Mouse (Mus musculus): Measurements from ENCODE around the gene Cyp8b1. TPM values are rescaled to one million over a fixed set of nuclear protein-coding genes. Genes with fewer than 3 reads are reported as not detected.

Gene Cyp8b1
- not detected in 4 replicates for total RNA-seq (2023)

DNA sequence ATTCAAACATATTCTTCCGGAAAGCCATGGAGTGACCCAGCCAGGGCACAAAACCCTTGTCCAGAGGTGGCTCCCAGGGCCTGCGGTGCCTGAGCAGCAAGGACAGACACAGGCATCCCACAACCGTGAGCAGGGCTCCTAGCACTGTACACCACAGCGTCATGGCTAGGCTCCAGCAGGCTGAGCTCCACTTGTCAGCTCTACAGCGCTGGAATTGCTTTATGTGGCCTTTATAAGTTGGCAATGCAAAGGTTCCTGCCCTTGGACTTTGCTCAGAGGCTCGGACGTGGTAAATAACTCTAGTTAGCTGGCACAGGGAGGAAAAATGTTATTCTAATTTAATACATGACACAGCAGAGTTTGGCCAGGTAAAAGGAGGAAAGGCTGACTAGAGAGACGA is at the start of gene Cyp8b1:
TSS of gene Cyp8b1 (minus strand) at position 204 of the 400 bp plus-strand sequence.

DNA sequence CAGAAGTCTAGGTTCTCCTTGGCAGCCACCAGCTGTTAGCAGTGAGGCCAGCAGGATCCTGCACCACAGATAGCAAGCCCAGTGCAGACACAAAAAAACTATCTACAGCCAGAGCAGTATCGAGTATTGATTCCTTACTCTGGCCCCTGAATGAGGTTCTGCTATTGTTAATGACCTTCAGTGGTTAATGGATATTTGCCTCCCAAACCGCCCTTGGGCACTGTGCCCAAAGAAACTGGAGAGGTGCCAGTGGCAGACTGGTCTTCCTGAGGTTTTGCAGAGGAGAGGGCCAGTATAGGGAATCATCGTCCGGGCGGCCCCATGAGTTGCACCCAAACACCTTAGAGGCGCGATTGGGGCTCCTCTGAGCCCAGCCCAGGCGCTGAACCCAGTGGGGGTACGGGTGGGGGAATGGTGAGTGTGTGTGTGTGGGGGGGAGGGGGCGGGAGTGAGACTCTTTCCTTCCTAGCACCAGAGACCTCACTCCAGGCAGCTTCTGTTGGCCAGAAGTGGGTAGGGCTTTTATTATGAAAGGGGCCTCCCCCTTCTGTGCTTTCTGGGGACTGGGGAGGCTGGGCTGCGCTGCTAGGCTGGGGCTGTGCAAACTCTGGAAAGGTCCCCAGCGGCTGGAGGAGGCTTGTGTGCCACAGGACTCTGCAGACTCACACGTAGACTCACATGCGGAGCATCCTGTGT is 34.5 kb upstream of the Cyp8b1 start, which contains the start of gene Fam198a:
TSS of gene Fam198a (plus strand) at position 571 of the 696 bp plus-strand sequence.

DNA sequence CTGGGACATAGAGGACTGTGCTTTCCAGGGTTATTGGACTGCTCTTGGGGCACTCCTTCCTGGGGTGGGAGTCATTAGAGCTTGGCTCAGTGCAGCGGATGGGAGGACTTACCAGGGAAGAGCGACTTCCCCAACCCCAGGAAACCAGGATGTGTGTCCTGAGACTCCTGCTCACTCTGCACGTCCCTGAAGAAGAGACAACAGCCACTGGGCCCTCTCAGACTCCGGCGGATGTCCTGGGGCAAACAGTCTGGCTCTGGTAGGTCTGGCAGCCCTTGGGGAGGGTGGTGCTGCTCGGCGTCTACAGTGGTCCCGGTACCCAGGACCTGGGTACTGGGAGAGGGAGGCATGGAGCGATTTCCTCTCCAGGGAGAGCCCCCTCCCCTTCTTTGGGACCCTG is 17.9 kb downstream of the Cyp8b1 start, which contains the start of gene Ackr2:
TSS of gene Ackr2 (plus strand) at position 111 of the 400 bp plus-strand sequence.

Other genes starting within 250 kb of the Cyp8b1 start
- gene Sec22c, start 210.8 kb downstream of the Cyp8b1 start, total RNA-seq (2023) = 21.2 to 28.7 TPM (median 23.8 TPM) in 4 replicates
- gene Ss18l2, start 206.0 kb downstream of the Cyp8b1 start, total RNA-seq (2023) = 23.8 to 27.7 TPM (median 26.2 TPM) in 4 replicates
- 272 to 303 TPM (median 296 TPM) in 4 replicates for gene Nktr, start 197.1 kb downstream of the Cyp8b1 start, total RNA-seq (2023)
- 0.09 to 0.53 TPM (median 0.34 TPM) in 4 replicates for gene Zfp651, start 157.0 kb downstream of the Cyp8b1 start, total RNA-seq (2023)
- not detected in 4 replicates for gene Klhl40, start 138.7 kb downstream of the Cyp8b1 start, total RNA-seq (2023)
- not detected in 4 replicates for gene Hhatl, start 123.8 kb downstream of the Cyp8b1 start, total RNA-seq (2023)
- not detected in 4 replicates for gene Ccdc13, start 76.8 kb downstream of the Cyp8b1 start, total RNA-seq (2023)
- 26.6 to 31.7 TPM (median 28.8 TPM) in 4 replicates for gene Higd1a, start 57.9 kb downstream of the Cyp8b1 start, total RNA-seq (2023)
- 18.4 to 24.6 TPM (median 21.1 TPM) in 4 replicates for gene Ackr2, start 17.9 kb downstream of the Cyp8b1 start, total RNA-seq (2023)
- gene Fam198a, start 34.7 kb upstream of the Cyp8b1 start, total RNA-seq (2023) = 0.91 to 1.9 TPM (median 1.2 TPM) in 4 replicates
- not detected in 4 replicates for gene Pomgnt2, start 80.8 kb upstream of the Cyp8b1 start, total RNA-seq (2023)
- gene Snrk, start 201.0 kb upstream of the Cyp8b1 start, total RNA-seq (2023) = 68.6 to 77.2 TPM (median 74.4 TPM) in 4 replicates

Measured in B cell, adult 62 days (primary cell).